Mouse (Mus musculus): ENCODE data around the gene Myh4.

The Myh4 gene

GRCm38 (mm10) chr11:67237481-67238079, at the start of gene Myh4:
Myh4 (plus strand) TSS chr11:67238029.
- DNase-seq: no peak

- no peak for DNase-seq
These were observed 47.5 kb upstream of the Myh4 start for GRCm38 (mm10) chr11:67190316-67190715.

GRCm38 (mm10) chr11:67190814-67191213, 47.0 kb upstream of the Myh4 start:
- no peak for DNase-seq

- no peak for DNase-seq
These were observed 46.3 kb upstream of the Myh4 start for GRCm38 (mm10) chr11:67191496-67191895.

GRCm38 (mm10) chr11:67199321-67199720, 38.5 kb upstream of the Myh4 start:
- no peak for DNase-seq

- DNase-seq: no peak
These were observed 38.1 kb upstream of the Myh4 start, which contains the start of gene Myh1 for GRCm38 (mm10) chr11:67199752-67200151. Myh1 (plus strand) TSS chr11:67200052.

GRCm38 (mm10) chr11:67204766-67205165, 33.1 kb upstream of the Myh4 start:
- DNase-seq: no peak

GRCm38 (mm10) chr11:67221803-67222202, 16.0 kb upstream of the Myh4 start:
- DNase-seq: no peak

GRCm38 (mm10) chr11:67224466-67224865, 13.4 kb upstream of the Myh4 start:
- DNase-seq: no peak

GRCm38 (mm10) chr11:67228731-67229130, 9.1 kb upstream of the Myh4 start:
- no peak for DNase-seq

- DNase-seq: no peak
These were observed 8.7 kb upstream of the Myh4 start for GRCm38 (mm10) chr11:67229166-67229565.

- DNase-seq: no peak
These were observed 7.9 kb upstream of the Myh4 start for GRCm38 (mm10) chr11:67229946-67230345.

GRCm38 (mm10) chr11:67235639-67236358, 2.0 kb upstream of the Myh4 start:
- DNase-seq: peak; percentile 12 to 18

- no peak for DNase-seq
These were observed 1.0 kb upstream of the Myh4 start for GRCm38 (mm10) chr11:67236799-67237198.

GRCm38 (mm10) chr11:67241051-67241450, 3.2 kb downstream of the Myh4 start:
- DNase-seq: no peak

- DNase-seq: no peak
These were observed 15.9 kb downstream of the Myh4 start for GRCm38 (mm10) chr11:67253691-67254090.

- no peak for DNase-seq
These were observed 19.2 kb downstream of the Myh4 start for GRCm38 (mm10) chr11:67257048-67257447.

GRCm38 (mm10) chr11:67260956-67261355, 23.1 kb downstream of the Myh4 start:
- DNase-seq: no peak

GRCm38 (mm10) chr11:67276601-67277174, 38.9 kb downstream of the Myh4 start, which contains the start of gene Myh8:
Myh8 (plus strand) TSS chr11:67277124.
- DNase-seq: peak in 1 of 2 experiments; percentile 9

- no peak for DNase-seq
These were observed 55.6 kb downstream of the Myh4 start for GRCm38 (mm10) chr11:67293440-67293839.

Measured in cerebellum, adult 18-20 months (tissue).